Mouse (Mus musculus) heart, embryonic 15.5 days (tissue): ENCODE data around the gene Ccdc146. TPM values are rescaled to one million over a fixed set of nuclear protein-coding genes. Genes with fewer than 3 reads are reported as not detected.

ENCODE experiments used
- polyA plus RNA-seq: library from polyadenylated mRNA; unstranded; fragments of >200 nt; fragmentation: Nextera tagmentation; extraction: Ambion mirVana; gene quantifications from 2 replicates; pipeline ENCODE4 v1.2.1, GENCODE M21; 2015

Ccdc146 gene
- polyA plus RNA-seq, 1 experiment from 2014 or later, result 3.0 TPM

Other genes with a start within 250 kb of the Ccdc146 start
- 1.8 and 2.5 TPM in 2 replicates for gene Gsap, start 238.4 kb downstream of the Ccdc146 start, polyA plus RNA-seq
- gene Fgl2, start 52.0 kb downstream of the Ccdc146 start, polyA plus RNA-seq, result 30.4 and 35.5 TPM in 2 replicates
- gene Fam185a, start 281 bp upstream of the Ccdc146 start, polyA plus RNA-seq, result 8.4 and 8.5 TPM in 2 replicates
- gene Lrrc17, start 118.9 kb upstream of the Ccdc146 start, polyA plus RNA-seq, result 23.9 and 35.3 TPM in 2 replicates
- gene Fbxl13, start 221.0 kb upstream of the Ccdc146 start, polyA plus RNA-seq, result 0.10 and 0.18 TPM in 2 replicates
- 17.3 and 21.6 TPM in 2 replicates for gene Armc10, start 221.1 kb upstream of the Ccdc146 start, polyA plus RNA-seq